Mouse (Mus musculus): ENCODE results near the gene Tma7.
A peak's percentile ranks its signal among the peaks of the same experiment; 100 is the strongest.

GRCm38 (mm10) chr9:109084922-109085321, 2.5 kb upstream of the Tma7 start:
- TF ChIP-seq CTCF (conservative IDR thresholded peaks at IDR 0.05; ENCODE audit: insufficient read depth, insufficient read length, low read depth, low read length) (peak; percentile 59), POLR2A (IDR thresholded peaks at IDR 0.05; ENCODE audit: low read depth, low read length) (no peak)
